Mouse (Mus musculus) yolk sac, embryonic 10.5 days (tissue): ENCODE measurements around the gene Tgfbr3.

Experiments
- DNase-seq: peaks from one replicate; pipeline ENCODE4 v3.0.0-alpha.2; 2017; ENCODE audit warnings: low spot score

Tgfbr3 gene

DNA sequence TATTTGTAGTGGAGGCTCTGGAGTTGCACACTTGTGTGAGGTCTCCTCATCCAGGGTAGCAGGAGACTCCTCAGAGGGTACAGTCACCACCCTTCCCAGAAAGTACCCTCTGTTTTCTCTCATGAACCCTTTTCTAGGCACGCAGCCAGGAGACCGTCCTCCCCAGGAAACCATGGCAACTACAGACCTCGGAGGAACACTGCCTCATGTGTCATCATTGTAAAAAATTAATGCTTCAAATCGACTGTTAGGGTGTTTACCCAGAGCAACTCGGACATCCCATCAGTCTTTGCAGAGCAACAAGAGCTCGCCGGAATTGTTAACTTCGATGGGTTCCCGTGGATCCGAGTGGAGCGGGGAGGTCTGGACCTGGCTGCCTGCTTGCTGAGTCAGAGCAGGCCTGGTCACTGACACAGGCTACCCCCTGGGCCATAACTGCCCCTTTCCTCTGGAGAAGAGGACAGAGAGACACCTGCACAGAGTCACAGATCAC is 210.2 kb downstream of the Tgfbr3 start:
- DNase-seq = no peak

DNA sequence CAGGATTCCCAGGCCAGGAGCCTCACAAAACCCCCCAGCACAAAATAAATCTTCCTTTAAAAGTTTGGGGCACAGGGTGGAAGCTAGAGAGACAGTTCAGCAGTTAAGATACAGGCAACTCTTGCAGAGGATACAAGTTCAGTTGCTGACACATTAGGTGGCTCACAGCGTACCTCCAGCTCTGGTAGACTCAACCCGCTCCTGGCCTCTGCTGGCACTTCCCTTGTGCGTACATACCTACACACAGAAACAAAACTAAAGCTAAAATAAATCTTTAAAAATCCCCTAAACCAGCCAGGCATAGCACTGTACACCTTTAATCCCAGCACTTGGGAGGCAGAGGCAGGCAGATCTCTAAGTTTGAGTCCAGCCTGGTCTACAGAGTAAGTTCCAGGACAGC is 211.1 kb downstream of the Tgfbr3 start:
- no peak for DNase-seq

DNA sequence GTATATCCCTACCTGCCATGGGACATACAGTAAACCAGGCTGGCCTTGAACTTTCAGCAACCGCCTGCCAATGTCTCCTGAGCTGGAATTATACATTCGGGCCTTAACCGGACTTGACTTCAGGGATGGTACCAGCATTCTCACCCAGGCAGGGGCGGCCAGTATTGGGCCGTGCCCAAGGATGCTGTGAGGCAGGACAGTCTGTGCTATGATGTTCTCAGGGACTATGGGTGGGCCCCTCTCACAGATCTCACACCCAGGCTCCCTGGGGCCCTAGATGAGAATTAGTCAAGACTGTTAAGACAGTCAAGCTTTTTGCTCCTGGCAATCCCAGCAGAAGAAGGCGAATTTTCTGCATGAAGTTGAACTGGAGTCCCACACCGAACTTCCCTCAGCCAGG is 211.5 kb downstream of the Tgfbr3 start:
- no peak for DNase-seq

DNA sequence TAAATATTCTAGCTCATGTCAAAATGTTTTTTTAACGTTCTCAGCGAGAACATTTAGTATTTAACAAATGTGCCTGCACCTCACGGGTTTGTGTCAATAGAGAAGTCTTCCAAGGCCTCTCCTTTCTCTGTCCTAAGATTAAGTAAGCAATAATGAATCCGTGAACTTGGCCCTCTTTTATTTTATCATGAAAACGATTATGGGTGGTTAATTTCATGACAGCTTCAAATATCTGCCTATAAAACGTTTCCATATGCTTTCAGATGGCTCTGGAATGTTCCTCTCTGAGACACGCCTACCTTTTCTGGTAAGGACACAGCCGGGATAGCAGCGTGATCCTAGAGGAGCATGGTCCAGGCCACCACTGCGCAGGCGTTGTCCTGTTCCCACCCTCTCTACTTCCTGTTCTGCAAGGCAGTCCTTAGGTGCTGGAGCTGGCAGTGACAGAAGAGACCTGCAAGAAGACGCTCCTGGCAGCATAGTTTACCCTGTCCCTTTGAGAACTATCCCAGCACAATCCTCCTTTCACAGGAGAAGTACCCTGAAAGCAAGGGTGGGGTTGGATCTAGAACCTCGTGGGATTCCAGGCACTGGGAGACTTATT is 214.3 kb downstream of the Tgfbr3 start:
- no peak for DNase-seq

- DNase-seq = no peak
Observed at GRCm38 (mm10) chr5:107074350-107074749, 215.1 kb downstream of the Tgfbr3 start.

- no peak for DNase-seq
Observed at GRCm38 (mm10) chr5:107073536-107073935, 215.9 kb downstream of the Tgfbr3 start.

DNA sequence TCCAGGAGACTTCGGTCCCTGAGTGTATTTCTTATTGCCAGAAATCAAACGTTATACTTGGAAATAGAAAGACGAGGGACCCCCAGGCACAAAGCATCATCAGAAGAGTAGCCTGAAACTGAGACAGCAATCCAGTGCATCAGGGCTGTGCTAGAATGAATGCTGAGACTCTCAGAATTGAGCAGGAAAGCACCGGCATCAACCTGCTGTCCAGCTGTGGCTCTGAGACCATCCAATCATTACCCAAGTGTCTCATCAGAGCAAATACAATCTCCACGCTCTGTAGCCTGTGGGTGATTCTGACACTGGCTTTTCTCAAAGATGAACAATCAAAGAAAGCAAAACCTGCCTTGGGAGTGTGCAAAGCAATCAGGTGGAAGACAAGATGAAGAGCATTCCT is 221.3 kb downstream of the Tgfbr3 start:
- DNase-seq = no peak

DNA sequence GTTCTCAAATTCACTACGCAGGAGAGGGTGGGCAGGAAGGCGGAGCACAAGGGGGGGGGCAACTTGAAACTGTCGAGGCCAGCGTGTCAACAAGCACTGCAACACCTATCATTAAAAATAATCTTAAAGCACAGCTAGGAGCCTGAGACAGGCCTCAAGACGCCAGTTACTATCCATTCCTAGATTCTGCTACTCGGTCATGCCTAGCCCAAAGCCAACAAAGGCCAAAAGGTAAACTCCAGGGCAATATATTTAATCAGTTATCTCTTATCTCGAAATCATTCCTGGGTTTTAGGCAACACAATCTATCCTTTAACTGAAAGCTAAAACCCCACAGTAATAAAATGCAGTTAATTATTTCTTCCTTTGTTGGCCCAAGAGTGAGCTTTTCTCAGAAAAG is 221.9 kb downstream of the Tgfbr3 start:
- no peak for DNase-seq

- no peak for DNase-seq
Observed at GRCm38 (mm10) chr5:107064922-107065321, 224.5 kb downstream of the Tgfbr3 start.

DNA sequence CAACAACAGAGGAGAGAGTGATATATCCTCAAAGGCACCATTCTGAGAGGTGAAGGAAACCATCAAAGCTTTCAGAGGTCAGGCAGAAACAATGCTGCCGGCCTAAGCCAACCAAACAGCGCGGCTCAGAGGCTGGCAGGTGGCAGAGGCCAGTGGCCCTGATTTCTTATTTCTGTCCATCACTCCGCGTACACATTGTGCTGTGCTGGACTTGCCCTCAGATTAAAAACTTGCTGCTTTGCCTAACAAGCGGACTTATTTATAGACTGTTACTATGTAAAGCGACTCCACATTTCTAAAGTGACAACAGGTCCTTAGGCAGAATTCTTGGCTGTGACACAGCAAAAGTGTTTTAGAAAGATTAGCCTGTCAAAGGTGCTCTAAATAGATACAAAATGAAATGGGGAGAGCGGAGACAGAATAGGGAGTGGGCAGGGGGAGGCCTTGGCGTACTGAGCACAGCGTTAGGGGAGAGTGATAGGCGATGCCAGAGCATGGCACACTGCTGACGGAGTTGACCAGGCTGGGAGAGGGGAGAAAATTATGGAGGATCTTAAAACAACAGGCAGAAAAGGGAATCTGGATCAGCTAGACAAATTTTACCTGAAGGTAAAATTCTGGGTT is 227.1 kb downstream of the Tgfbr3 start:
- no peak for DNase-seq

- DNase-seq = no peak
Observed at GRCm38 (mm10) chr5:107059514-107059913, 229.9 kb downstream of the Tgfbr3 start.

- no peak for DNase-seq
Observed at GRCm38 (mm10) chr5:107058642-107059041, 230.8 kb downstream of the Tgfbr3 start.
